Mouse (Mus musculus): ENCODE measurements at regions not wholly inside any gene's neighbourhood (a gene's known extent, or its start where the extent isn't known, plus 50 kb on each side); places are given as distances from the start of the nearest gene placed in this dataset.
A peak's percentile ranks its signal among the peaks of the same experiment; 100 is the strongest.

DNA sequence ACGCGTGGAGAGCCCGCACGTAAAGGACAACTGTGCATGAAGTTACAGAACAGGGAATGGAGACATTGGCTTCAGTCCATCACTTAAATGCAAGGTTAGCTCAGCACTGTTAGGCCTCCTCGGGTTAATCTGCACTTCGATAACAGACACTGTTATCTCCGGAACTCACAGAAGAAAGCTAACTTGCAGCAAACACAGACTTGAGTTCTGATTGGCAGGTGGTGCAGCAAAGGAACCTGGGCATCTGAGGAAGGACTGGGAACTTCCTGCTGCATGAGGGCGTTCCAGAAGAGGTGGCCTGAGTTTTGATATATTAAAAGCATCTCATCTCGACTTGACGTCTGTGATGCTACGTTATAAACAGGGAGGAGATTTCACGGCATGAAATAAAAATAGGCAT lies 620.3 kb upstream of the Cdh11 start:
- Histone ChIP-seq H3K27me3 (ENCODE audit: insufficient read depth, poor library complexity, severe bottlenecking) (no peaks in the 10 kb centered on the region), H3K36me3 (no peaks in the 10 kb centered on the region), H3K27ac (no peak overlapping the region), H3K4me1 (replicated peaks) (0 out of 2 replicates have a peak, but pooled peaks cover 2% of the 10 kb centered on the region), H3K4me3 (no peak overlapping the region), H3K9me3 (no peaks in the 10 kb centered on the region)
- WGBS = 93% methylated on average over 12 of the region's 12 CpGs
- DNase-seq (ENCODE audit: low spot score) = no peak

DNA sequence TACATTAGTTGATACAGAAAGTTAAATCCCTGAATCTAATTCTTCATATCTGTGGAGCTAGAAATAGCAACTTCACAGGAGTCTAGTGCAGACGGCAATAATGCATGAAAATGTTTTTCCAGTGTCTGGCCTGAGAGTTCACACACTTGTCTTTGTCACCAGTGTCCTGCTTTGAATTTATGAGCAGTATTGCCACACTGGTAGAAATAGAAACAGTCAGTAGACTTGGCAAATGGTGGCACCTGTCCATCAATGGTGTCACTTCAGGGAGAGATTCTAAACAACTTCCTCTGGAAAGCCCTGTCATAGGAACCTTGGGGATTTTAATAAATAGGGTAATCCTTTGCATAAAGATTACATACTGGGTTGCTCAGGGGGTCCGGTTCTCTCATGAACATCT lies 621.5 kb upstream of the Cdh11 start:
- DNase-seq (ENCODE audit: low spot score) = no peak
- H3K27ac ChIP-seq = no peak overlapping the region
- H3K36me3 ChIP-seq = no peaks in the 10 kb centered on the region
- 0 out of 2 replicates have a peak, but pooled peaks cover 2% of the 10 kb centered on the region for H3K4me1 ChIP-seq (replicated peaks)
- 90% methylated on average over 2 of the region's 2 CpGs for WGBS
- H3K27me3 ChIP-seq (ENCODE audit: insufficient read depth, poor library complexity, severe bottlenecking) = no peaks in the 10 kb centered on the region
- no peak overlapping the region for H3K4me3 ChIP-seq
- no peaks in the 10 kb centered on the region for H3K9me3 ChIP-seq

GRCm38 (mm10) chr8:103407631-103408030 lies 622.2 kb upstream of the Cdh11 start:
- Histone ChIP-seq H3K27ac (no peak overlapping the region), H3K9me3 (no peaks in the 10 kb centered on the region), H3K27me3 (ENCODE audit: insufficient read depth, poor library complexity, severe bottlenecking) (no peaks in the 10 kb centered on the region), H3K4me1 (replicated peaks) (no peaks in the 10 kb centered on the region), H3K4me3 (no peak overlapping the region), H3K36me3 (no peaks in the 10 kb centered on the region)
- DNase-seq (ENCODE audit: low spot score) = no peak
- WGBS = 79% methylated on average over 5 of the region's 5 CpGs

GRCm38 (mm10) chr8:103408411-103408810 lies 623.0 kb upstream of the Cdh11 start:
- H3K36me3 ChIP-seq = no peaks in the 10 kb centered on the region
- 75% methylated on average over 3 of the region's 3 CpGs for WGBS
- H3K4me1 ChIP-seq (replicated peaks) = no peaks in the 10 kb centered on the region
- no peak for DNase-seq (ENCODE audit: low spot score)
- no peak overlapping the region for H3K4me3 ChIP-seq
- no peak overlapping the region for H3K27ac ChIP-seq
- H3K9me3 ChIP-seq = no peaks in the 10 kb centered on the region
- no peaks in the 10 kb centered on the region for H3K27me3 ChIP-seq (ENCODE audit: insufficient read depth, poor library complexity, severe bottlenecking)

- Histone ChIP-seq H3K36me3 (no peaks in the 10 kb centered on the region), H3K4me1 (replicated peaks) (peaks cover 6% of the 10 kb centered on the region), H3K4me3 (no peak overlapping the region), H3K27me3 (ENCODE audit: insufficient read depth, poor library complexity, severe bottlenecking) (no peaks in the 10 kb centered on the region), H3K27ac (no peak overlapping the region), H3K9me3 (no peaks in the 10 kb centered on the region)
- peak; percentile 51 for DNase-seq (ENCODE audit: low spot score)
- 58% methylated on average over 2 of the region's 2 CpGs for WGBS
Observed at GRCm38 (mm10) chr8:103409121-103409551, 623.7 kb upstream of the Cdh11 start.

GRCm38 (mm10) chr8:103412731-103413130 lies 627.3 kb upstream of the Cdh11 start:
- Histone ChIP-seq H3K4me1 (replicated peaks) (peaks cover 13% of the 10 kb centered on the region), H3K27ac (no peak overlapping the region)
- 79% methylated on average over 7 of the region's 7 CpGs for WGBS

GRCm38 (mm10) chr8:103413589-103414575 lies 628.4 kb upstream of the Cdh11 start:
- Histone ChIP-seq H3K36me3 (no peaks in the 10 kb centered on the region), H3K27me3 (ENCODE audit: insufficient read depth, poor library complexity, severe bottlenecking) (no peaks in the 10 kb centered on the region), H3K4me3 (no peak overlapping the region), H3K27ac (0 out of 2 replicates have a peak overlapping the region, but pooled peaks have one; percentile 12), H3K4me1 (replicated peaks) (peaks cover 13% of the 10 kb centered on the region), H3K9me3 (no peaks in the 10 kb centered on the region)
- 62% methylated on average over 11 of the region's 11 CpGs for WGBS
- no peak for DNase-seq (ENCODE audit: low spot score)

More at GRCm38 (mm10) chr8:103412731-103413130, 627.3 kb upstream of the Cdh11 start:
- H3K4me3 ChIP-seq = no peak overlapping the region
- DNase-seq (ENCODE audit: low spot score) = no peak
- no peaks in the 10 kb centered on the region for H3K9me3 ChIP-seq
- no peaks in the 10 kb centered on the region for H3K36me3 ChIP-seq
- H3K27me3 ChIP-seq (ENCODE audit: insufficient read depth, poor library complexity, severe bottlenecking) = no peaks in the 10 kb centered on the region

GRCm38 (mm10) chr8:103422313-103422973 lies 637.0 kb upstream of the Cdh11 start:
- Histone ChIP-seq H3K36me3 (no peaks in the 10 kb centered on the region), H3K27me3 (ENCODE audit: insufficient read depth, poor library complexity, severe bottlenecking) (no peaks in the 10 kb centered on the region), H3K4me1 (replicated peaks) (no peaks in the 10 kb centered on the region), H3K4me3 (no peak overlapping the region), H3K9me3 (no peaks in the 10 kb centered on the region), H3K27ac (no peak overlapping the region)
- DNase-seq (ENCODE audit: low spot score) = no peak
- WGBS = 88% methylated on average over 2 of the region's 2 CpGs

DNA sequence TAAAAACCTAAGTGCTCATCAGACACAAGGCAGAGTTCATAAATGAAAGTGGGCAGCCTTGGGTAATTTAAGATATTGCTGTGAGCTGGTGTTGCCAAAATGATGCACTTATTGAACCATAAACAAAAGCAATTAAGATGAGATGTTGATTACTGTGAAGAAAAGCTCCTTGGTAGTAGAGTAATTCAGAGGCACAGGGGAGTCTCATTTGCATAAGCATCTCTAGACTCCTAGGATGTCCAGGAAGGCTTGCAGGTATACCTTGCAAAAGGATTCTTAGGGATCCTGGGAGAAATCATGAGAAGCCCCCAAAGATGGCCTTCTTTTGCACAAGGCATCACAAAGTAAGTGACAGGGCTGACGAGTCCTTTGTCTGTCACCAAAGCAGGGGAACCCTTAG lies 640.5 kb upstream of the Cdh11 start:
- Histone ChIP-seq H3K4me3 (no peak overlapping the region), H3K4me1 (replicated peaks) (no peaks in the 10 kb centered on the region), H3K9me3 (no peaks in the 10 kb centered on the region), H3K27me3 (ENCODE audit: insufficient read depth, poor library complexity, severe bottlenecking) (no peaks in the 10 kb centered on the region), H3K36me3 (no peaks in the 10 kb centered on the region), H3K27ac (no peak overlapping the region)
- WGBS = 70% methylated on average over 1 of the region's 1 CpGs
- DNase-seq (ENCODE audit: low spot score) = no peak

- WGBS = over 99% methylated on average over 3 of the region's 3 CpGs
- no peaks in the 10 kb centered on the region for H3K36me3 ChIP-seq
- no peaks in the 10 kb centered on the region for H3K27me3 ChIP-seq (ENCODE audit: insufficient read depth, poor library complexity, severe bottlenecking)
- H3K4me3 ChIP-seq = no peak overlapping the region
- DNase-seq (ENCODE audit: low spot score) = no peak
- no peaks in the 10 kb centered on the region for H3K4me1 ChIP-seq (replicated peaks)
- H3K9me3 ChIP-seq = no peaks in the 10 kb centered on the region
- H3K27ac ChIP-seq = no peak overlapping the region
Observed at GRCm38 (mm10) chr8:103430874-103431492, 645.5 kb upstream of the Cdh11 start.

GRCm38 (mm10) chr8:103433532-103434105 lies 648.2 kb upstream of the Cdh11 start:
- Histone ChIP-seq H3K27me3 (ENCODE audit: insufficient read depth, poor library complexity, severe bottlenecking) (no peaks in the 10 kb centered on the region), H3K27ac (no peak overlapping the region), H3K9me3 (no peaks in the 10 kb centered on the region), H3K4me1 (replicated peaks) (no peaks in the 10 kb centered on the region), H3K36me3 (no peaks in the 10 kb centered on the region), H3K4me3 (no peak overlapping the region)
- 95% methylated on average over 6 of the region's 6 CpGs for WGBS
- DNase-seq (ENCODE audit: low spot score) = no peak

DNA sequence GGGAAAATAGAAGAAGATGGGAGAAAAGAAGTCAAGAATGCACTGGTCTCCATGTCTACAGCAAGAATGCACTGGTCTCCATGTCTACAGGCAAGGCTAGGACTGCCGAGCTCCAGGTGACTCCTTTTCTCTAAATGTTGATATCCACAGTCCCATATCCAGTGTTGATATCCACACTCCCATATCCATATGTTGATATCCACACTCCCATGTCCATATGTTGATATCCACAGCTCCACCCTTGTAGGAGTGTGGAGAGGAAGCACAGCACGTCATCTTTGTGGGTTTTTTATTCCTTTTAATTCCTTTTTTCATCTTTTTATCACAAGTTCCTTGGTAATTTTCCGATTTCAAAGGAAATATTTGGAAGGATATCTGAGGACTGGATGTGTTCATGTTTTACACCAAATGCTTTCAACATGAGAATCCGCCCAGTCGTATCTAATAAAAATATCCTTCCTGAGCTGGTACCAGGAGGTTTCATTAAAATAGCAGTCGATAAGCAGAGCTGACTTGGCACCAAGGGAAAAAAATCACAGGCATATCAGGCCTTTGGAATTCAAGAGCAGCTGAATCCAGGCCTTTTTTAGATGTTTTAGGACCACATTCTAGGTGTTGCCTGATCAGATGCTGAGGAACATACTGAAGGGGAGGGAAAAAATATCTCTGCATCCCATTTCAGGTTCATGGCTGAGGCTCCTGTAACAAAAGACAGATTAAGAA lies 653.7 kb upstream of the Cdh11 start:
- no peak for DNase-seq (ENCODE audit: low spot score)
- Histone ChIP-seq H3K36me3 (no peaks in the 10 kb centered on the region), H3K27me3 (ENCODE audit: insufficient read depth, poor library complexity, severe bottlenecking) (no peaks in the 10 kb centered on the region), H3K4me1 (replicated peaks) (peaks cover 14% of the 10 kb centered on the region), H3K4me3 (no peak overlapping the region), H3K27ac (no peak overlapping the region), H3K9me3 (no peaks in the 10 kb centered on the region)
- 86% methylated on average over 6 of the region's 6 CpGs for WGBS
